Mouse (Mus musculus) MEL (cell line): ENCODE results near the gene Fam219b. TPM values are rescaled to one million over a fixed set of nuclear protein-coding genes. Genes with fewer than 3 reads are reported as not detected.

ENCODE experiments used
- polyA plus RNA-seq, 2 experiments: library from polyadenylated mRNA; stranded (reverse) in 1 of 2; unstranded in 1 of 2; fragments of >175 nt in 1 of 2; fragments of >200 nt in 1 of 2; gene quantifications; 2 replicates each; pipeline versions ENCODE4 v1.2.1 to v1.2.4; 2012; ENCODE audit warnings: low replicate concordance in 2 of 2, low read depth in 1 of 2; ENCODE audit not compliant: insufficient read length in 2 of 2, insufficient read depth in 1 of 2, missing spikeins in 1 of 2
- total RNA-seq: library from RNA; depleted of rRNA; stranded (reverse); fragments of 300-350 nt; gene quantifications from 2 replicates; pipeline ENCODE4 v1.2.3, GENCODE M21; 2012; rRNA removed

The Fam219b gene
- total and polyA plus RNA-seq, 3 experiments, result 12.8 to 16.4 TPM; not detected in 1

Other genes with a start within 250 kb of the Fam219b start
- 22.4 and 23.3 TPM in 2 replicates for gene Ppcdc, start 97.4 kb upstream of the Fam219b start, total RNA-seq
- 10 to 100 TPM in 1 of 2 experiments, not detected in 1; 20.2 TPM for gene Ppcdc, start 97.4 kb upstream of the Fam219b start, polyA plus RNA-seq
- gene Scamp5, start 69.5 kb upstream of the Fam219b start, total RNA-seq, result 1.9 and 2.3 TPM in 2 replicates
- gene Scamp5, start 69.5 kb upstream of the Fam219b start, polyA plus RNA-seq, result 1 to 10 TPM in 1 of 2 experiments, not detected in 1; 4.3 TPM
- gene Rpp25, start 33.5 kb upstream of the Fam219b start, total RNA-seq, result 0.12 TPM in 1 of 2 replicates, not detected in the other
- gene Rpp25, start 33.5 kb upstream of the Fam219b start, polyA plus RNA-seq, result under 1 TPM in 1 of 2 experiments, not detected in 1; 0.68 TPM
- 364 and 367 TPM in 2 replicates for gene Cox5a, start 16.3 kb upstream of the Fam219b start, total RNA-seq
- gene Cox5a, start 16.3 kb upstream of the Fam219b start, polyA plus RNA-seq, result 100 to 1,000 TPM in 1 of 2 experiments, not detected in 1; 400 TPM
- gene Mpi, start 15.2 kb downstream of the Fam219b start, total RNA-seq, result 24.3 and 25.9 TPM in 2 replicates
- 10 to 100 TPM in 1 of 2 experiments, not detected in 1; 37.7 TPM for gene Mpi, start 15.2 kb downstream of the Fam219b start, polyA plus RNA-seq
- 32.4 and 35.4 TPM in 2 replicates for gene Scamp2, start 23.4 kb downstream of the Fam219b start, total RNA-seq
- gene Scamp2, start 23.4 kb downstream of the Fam219b start, polyA plus RNA-seq, result 10 to 100 TPM in 1 of 2 experiments, not detected in 1; 51.4 TPM
- gene Ulk3, start 51.9 kb downstream of the Fam219b start, total RNA-seq, result 4.3 and 5.0 TPM in 2 replicates
- 10 to 100 TPM in 1 of 2 experiments, not detected in 1; 11.9 TPM for gene Ulk3, start 51.9 kb downstream of the Fam219b start, polyA plus RNA-seq
- gene Cplx3, start 68.8 kb downstream of the Fam219b start, total RNA-seq, result not detected in 2 replicates
- gene Cplx3, start 68.8 kb downstream of the Fam219b start, polyA plus RNA-seq, result not detected
- gene Lman1l, start 83.2 kb downstream of the Fam219b start, total RNA-seq, result 0.08 TPM in 1 of 2 replicates, not detected in the other
- gene Lman1l, start 83.2 kb downstream of the Fam219b start, polyA plus RNA-seq, result under 1 TPM in 1 of 2 experiments, not detected in 1; 0.11 TPM
- 213 and 215 TPM in 2 replicates for gene Csk, start 116.1 kb downstream of the Fam219b start, total RNA-seq
- gene Csk, start 116.1 kb downstream of the Fam219b start, polyA plus RNA-seq, result 100 to 1,000 TPM in 1 of 2 experiments, not detected in 1; 338 TPM
- not detected in 2 replicates for gene Cyp1a2, start 146.2 kb downstream of the Fam219b start, total RNA-seq
- not detected for gene Cyp1a2, start 146.2 kb downstream of the Fam219b start, polyA plus RNA-seq
- 0.04 and 0.07 TPM in 2 replicates for gene Cyp1a1, start 150.4 kb downstream of the Fam219b start, total RNA-seq
- gene Cyp1a1, start 150.4 kb downstream of the Fam219b start, polyA plus RNA-seq, result under 1 TPM in 1 of 2 experiments, not detected in 1; 0.26 TPM
- gene Edc3, start 171.0 kb downstream of the Fam219b start, total RNA-seq, result 7.2 and 8.0 TPM in 2 replicates
- 10 to 100 TPM in 1 of 2 experiments, not detected in 1; 25.7 TPM for gene Edc3, start 171.0 kb downstream of the Fam219b start, polyA plus RNA-seq
- 28.8 and 31.2 TPM in 2 replicates for gene Clk3, start 228.3 kb downstream of the Fam219b start, total RNA-seq
- gene Clk3, start 228.3 kb downstream of the Fam219b start, polyA plus RNA-seq, result 10 to 100 TPM in 1 of 2 experiments, not detected in 1; 65.6 TPM